Mouse (Mus musculus): ENCODE data around the gene Selenon. TPM values are rescaled to one million over a fixed set of nuclear protein-coding genes. Genes with fewer than 3 reads are reported as not detected.
A peak's percentile ranks its signal among the peaks of the same experiment; 100 is the strongest.

Selenon gene
- polyA plus RNA-seq, 1 experiment, result 1.4 TPM

DNA sequence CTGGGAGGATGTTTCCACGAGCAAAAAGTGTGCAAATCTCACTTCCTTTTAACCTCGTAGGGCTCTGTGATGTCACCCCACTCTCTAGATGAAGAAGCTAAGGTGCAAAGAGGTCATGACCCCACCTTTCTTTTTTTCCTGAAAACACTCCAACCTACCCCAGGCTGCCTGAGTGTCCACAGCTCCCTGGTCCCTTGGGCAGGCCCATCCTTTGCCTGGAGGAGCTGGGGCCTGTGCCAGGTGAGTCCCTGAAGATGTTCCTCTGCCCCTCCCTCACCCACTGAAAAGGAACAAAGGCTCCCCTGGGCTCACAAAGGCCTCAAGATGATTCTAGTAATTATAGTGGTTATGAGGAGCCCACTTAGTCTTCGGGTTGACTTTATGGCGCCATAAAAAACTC lies 40.5 kb upstream of the Selenon start:
- H3K27me3 ChIP-seq (ENCODE audit: control insufficient read depth, insufficient read depth, low read length), result no peaks in the 10 kb centered on the region
- no peak overlapping the region for H3K27ac ChIP-seq (ENCODE audit: control insufficient read depth, insufficient read depth, low read depth, low read length)
- no peak for TF ChIP-seq POLR2A (IDR thresholded peaks at IDR 0.05; ENCODE audit: control insufficient read depth, low read depth, low read length)
- no peak for TF ChIP-seq CTCF (IDR thresholded peaks at IDR 0.05; ENCODE audit: control insufficient read depth, insufficient read depth, insufficient replicate concordance, low read depth, low read length)
- no peak overlapping the region for H3K4me3 ChIP-seq (ENCODE audit: control insufficient read depth, low read depth, low read length)
- H3K4me1 ChIP-seq (ENCODE audit: control insufficient read depth, insufficient read depth, low read length), result no peaks in the 10 kb centered on the region; the same call in 1 of the 2 replicates
- no peaks in the 10 kb centered on the region for H3K36me3 ChIP-seq (ENCODE audit: control insufficient read depth, insufficient read depth, low read length)

DNA sequence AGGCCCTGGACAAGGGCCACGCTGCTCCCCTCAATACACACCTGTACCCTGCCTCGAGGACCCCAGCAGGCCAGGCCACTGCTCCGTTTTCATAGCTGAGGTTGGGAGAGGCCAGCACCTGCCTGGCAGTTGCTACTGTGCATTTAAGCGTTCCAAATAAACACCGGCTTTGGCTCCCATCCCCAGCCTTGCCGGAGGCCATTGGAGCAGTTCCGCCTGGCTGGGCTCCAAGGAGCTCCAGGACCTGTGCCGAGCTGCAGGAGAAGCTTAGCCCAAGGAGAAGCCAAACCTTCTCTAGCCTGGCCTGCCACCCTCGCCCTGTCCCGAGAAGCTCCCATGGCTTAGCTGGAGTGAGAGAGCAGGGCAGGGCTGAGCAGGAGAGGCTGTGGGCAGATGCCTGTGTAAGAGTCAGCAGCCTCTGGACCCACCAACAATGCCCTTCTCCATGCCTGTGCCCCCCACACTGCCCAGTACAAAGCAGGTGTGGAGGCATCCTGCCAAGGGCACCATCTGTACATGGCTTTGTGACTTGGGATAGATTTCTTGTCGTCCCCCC lies 39.6 kb upstream of the Selenon start:
- Histone ChIP-seq H3K4me1 (ENCODE audit: control insufficient read depth, insufficient read depth, low read length) (no peaks in the 10 kb centered on the region; the same call in 1 of the 2 replicates), H3K36me3 (ENCODE audit: control insufficient read depth, insufficient read depth, low read length) (no peaks in the 10 kb centered on the region), H3K27me3 (ENCODE audit: control insufficient read depth, insufficient read depth, low read length) (no peaks in the 10 kb centered on the region), H3K27ac (ENCODE audit: control insufficient read depth, insufficient read depth, low read depth, low read length) (no peak overlapping the region), H3K4me3 (ENCODE audit: control insufficient read depth, low read depth, low read length) (no peak overlapping the region)
- TF ChIP-seq CTCF (IDR thresholded peaks at IDR 0.05; ENCODE audit: control insufficient read depth, insufficient read depth, insufficient replicate concordance, low read depth, low read length) (no peak), POLR2A (IDR thresholded peaks at IDR 0.05; ENCODE audit: control insufficient read depth, low read depth, low read length) (no peak)

DNA sequence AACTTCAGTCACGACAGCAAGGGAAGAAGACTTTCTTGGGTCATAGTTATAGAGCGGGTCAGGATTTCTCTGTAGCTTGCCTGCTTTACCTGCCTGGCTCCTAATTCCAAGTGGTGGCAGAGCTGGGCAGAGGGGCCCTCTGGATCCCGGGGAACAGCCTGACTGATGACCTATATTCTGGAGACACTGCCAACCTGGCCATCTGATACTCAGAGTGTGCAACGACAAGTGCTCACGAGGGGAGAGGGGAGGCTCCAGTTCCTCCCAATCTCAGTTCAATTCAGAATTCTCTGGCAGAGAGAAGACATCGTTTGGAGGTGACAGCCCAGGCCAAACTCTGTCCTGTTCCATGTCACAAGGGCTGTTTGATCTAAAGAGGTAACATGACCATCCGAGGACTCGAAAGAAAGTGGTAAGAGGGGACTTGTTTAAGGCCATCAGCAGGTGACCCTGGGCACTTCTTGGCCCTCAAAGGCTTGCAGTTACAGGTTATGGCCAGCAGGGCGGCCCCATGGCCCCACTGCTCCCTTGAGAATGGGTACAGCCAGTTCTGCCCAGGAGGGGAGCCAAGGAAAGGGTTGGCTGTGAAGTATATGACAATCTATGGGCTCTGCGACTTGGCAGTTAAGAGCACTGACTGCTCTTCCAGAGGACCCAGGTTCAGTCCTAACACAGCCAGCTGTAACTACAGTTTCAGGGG lies 38.4 kb upstream of the Selenon start:
- H3K4me3 ChIP-seq (ENCODE audit: control insufficient read depth, low read depth, low read length), result no peak overlapping the region
- TF ChIP-seq POLR2A (IDR thresholded peaks at IDR 0.05; ENCODE audit: control insufficient read depth, low read depth, low read length) (no peak), CTCF (IDR thresholded peaks at IDR 0.05; ENCODE audit: control insufficient read depth, insufficient read depth, insufficient replicate concordance, low read depth, low read length) (peak; percentile 74; the same call in 1 of the 2 replicates)
- H3K27me3 ChIP-seq (ENCODE audit: control insufficient read depth, insufficient read depth, low read length), result no peaks in the 10 kb centered on the region
- no peak overlapping the region for H3K27ac ChIP-seq (ENCODE audit: control insufficient read depth, insufficient read depth, low read depth, low read length)
- H3K4me1 ChIP-seq (ENCODE audit: control insufficient read depth, insufficient read depth, low read length), result no peaks in the 10 kb centered on the region; the same call in 1 of the 2 replicates
- no peaks in the 10 kb centered on the region for H3K36me3 ChIP-seq (ENCODE audit: control insufficient read depth, insufficient read depth, low read length)

DNA sequence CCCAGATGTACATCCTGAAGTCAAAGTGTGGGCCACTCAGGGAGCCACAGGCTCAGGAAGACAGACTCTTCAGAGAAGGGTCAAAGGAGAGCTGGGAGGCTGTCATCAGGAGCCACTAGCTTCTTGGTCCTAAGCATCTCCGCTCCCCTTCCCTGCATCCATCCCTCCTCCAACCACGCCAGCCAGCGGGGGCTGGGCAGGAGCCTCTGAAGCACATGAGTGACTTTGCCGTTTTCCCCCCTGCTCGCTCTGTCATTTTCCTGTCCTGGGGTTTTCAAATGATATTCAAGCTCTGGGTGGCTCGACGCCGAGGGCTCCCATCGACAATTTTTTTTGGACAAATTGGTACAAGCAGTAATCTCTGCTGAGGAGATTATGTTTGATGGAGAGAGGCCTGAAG lies 37.8 kb upstream of the Selenon start:
- Histone ChIP-seq H3K4me1 (ENCODE audit: control insufficient read depth, insufficient read depth, low read length) (no peaks in the 10 kb centered on the region; the same call in 1 of the 2 replicates), H3K27me3 (ENCODE audit: control insufficient read depth, insufficient read depth, low read length) (no peaks in the 10 kb centered on the region), H3K4me3 (ENCODE audit: control insufficient read depth, low read depth, low read length) (no peak overlapping the region), H3K27ac (ENCODE audit: control insufficient read depth, insufficient read depth, low read depth, low read length) (no peak overlapping the region), H3K36me3 (ENCODE audit: control insufficient read depth, insufficient read depth, low read length) (no peaks in the 10 kb centered on the region)
- TF ChIP-seq POLR2A (IDR thresholded peaks at IDR 0.05; ENCODE audit: control insufficient read depth, low read depth, low read length) (no peak), CTCF (IDR thresholded peaks at IDR 0.05; ENCODE audit: control insufficient read depth, insufficient read depth, insufficient replicate concordance, low read depth, low read length) (no peak)

DNA sequence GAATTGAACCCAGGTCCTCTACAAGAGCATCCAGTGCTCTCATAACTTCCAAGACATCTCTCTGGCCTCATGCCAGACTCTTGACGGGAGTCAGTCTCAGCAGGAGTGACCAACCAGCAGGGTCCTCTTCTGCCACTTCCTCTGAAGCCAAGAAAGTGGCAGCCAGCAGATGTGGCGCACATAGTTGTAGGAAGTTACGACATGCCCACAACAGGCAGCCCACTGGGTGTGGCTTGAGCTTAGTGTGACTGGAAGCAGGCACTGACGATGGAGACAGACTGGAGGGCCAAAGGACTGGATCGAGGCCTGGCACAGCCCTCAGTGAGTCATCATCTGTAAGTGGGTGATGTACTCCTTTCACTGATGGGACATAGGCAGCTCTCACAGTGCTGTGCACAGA lies 37.0 kb upstream of the Selenon start:
- no peak overlapping the region for H3K27ac ChIP-seq (ENCODE audit: control insufficient read depth, insufficient read depth, low read depth, low read length)
- no peaks in the 10 kb centered on the region for H3K36me3 ChIP-seq (ENCODE audit: control insufficient read depth, insufficient read depth, low read length)
- H3K4me1 ChIP-seq (ENCODE audit: control insufficient read depth, insufficient read depth, low read length), result no peaks in the 10 kb centered on the region; the same call in 1 of the 2 replicates

DNA sequence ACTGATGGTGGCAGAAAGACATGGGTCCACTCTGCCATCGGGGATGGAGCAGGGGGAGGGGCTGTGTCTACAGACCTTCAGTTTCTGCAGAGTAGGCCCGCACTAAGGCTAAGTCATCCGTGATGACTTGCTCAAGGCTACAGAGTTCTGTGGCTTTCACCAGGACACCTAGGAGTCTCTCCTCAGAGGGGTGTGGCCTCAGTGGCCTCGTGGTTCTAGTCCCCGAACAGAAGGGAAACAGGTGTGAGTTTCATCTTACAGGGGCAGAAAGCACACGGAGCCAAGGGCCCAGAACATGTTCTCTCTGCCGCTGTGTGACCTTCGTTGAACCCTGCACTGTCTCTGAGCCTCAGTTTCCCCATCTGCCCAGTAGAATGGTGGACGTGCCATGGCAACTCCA lies 36.3 kb upstream of the Selenon start:
- no peak overlapping the region for H3K4me3 ChIP-seq (ENCODE audit: control insufficient read depth, low read depth, low read length)
- H3K27ac ChIP-seq (ENCODE audit: control insufficient read depth, insufficient read depth, low read depth, low read length), result no peak overlapping the region
- no peaks in the 10 kb centered on the region for H3K27me3 ChIP-seq (ENCODE audit: control insufficient read depth, insufficient read depth, low read length)
- H3K4me1 ChIP-seq (ENCODE audit: control insufficient read depth, insufficient read depth, low read length), result no peaks in the 10 kb centered on the region; the same call in 1 of the 2 replicates
- TF ChIP-seq POLR2A (IDR thresholded peaks at IDR 0.05; ENCODE audit: control insufficient read depth, low read depth, low read length), result no peak
- TF ChIP-seq CTCF (IDR thresholded peaks at IDR 0.05; ENCODE audit: control insufficient read depth, insufficient read depth, insufficient replicate concordance, low read depth, low read length), result no peak
- H3K36me3 ChIP-seq (ENCODE audit: control insufficient read depth, insufficient read depth, low read length), result no peaks in the 10 kb centered on the region

More for the DNA sequence above, 37.0 kb upstream of the Selenon start:
- Histone ChIP-seq H3K4me3 (ENCODE audit: control insufficient read depth, low read depth, low read length) (no peak overlapping the region), H3K27me3 (ENCODE audit: control insufficient read depth, insufficient read depth, low read length) (no peaks in the 10 kb centered on the region)
- TF ChIP-seq POLR2A (IDR thresholded peaks at IDR 0.05; ENCODE audit: control insufficient read depth, low read depth, low read length) (no peak), CTCF (IDR thresholded peaks at IDR 0.05; ENCODE audit: control insufficient read depth, insufficient read depth, insufficient replicate concordance, low read depth, low read length) (no peak)

DNA sequence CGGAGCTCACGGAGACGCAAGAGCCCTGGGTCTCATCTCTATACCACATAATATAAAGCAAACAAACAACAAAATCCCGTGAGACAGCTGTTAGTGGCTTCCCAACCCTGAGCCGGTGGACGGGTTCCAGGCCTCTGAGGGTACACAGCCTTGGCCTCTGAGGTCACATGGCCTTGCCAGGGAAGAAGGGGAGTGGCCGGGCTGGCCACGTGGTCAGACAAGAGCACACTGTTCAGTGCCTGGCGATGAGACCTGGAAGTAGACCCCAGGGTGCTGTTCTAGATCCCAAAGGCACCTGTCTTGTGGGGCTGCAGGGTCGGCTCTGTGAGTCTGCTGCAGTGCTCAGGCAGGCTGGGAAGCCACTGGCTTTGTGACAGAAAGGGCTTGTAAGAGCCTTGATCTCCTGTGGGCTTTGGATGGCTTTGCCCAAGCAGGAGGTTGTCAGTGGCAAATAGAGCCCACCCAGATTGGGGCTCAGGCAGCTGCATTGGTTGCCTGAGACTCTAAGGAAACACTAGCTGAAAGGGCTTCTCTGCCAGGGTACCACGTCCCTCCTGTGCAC lies 35.8 kb upstream of the Selenon start:
- Histone ChIP-seq H3K36me3 (ENCODE audit: control insufficient read depth, insufficient read depth, low read length) (no peaks in the 10 kb centered on the region), H3K4me1 (ENCODE audit: control insufficient read depth, insufficient read depth, low read length) (no peaks in the 10 kb centered on the region; the same call in 1 of the 2 replicates), H3K4me3 (ENCODE audit: control insufficient read depth, low read depth, low read length) (no peak overlapping the region), H3K27me3 (ENCODE audit: control insufficient read depth, insufficient read depth, low read length) (no peaks in the 10 kb centered on the region), H3K27ac (ENCODE audit: control insufficient read depth, insufficient read depth, low read depth, low read length) (no peak overlapping the region)
- TF ChIP-seq CTCF (IDR thresholded peaks at IDR 0.05; ENCODE audit: control insufficient read depth, insufficient read depth, insufficient replicate concordance, low read depth, low read length) (no peak), POLR2A (IDR thresholded peaks at IDR 0.05; ENCODE audit: control insufficient read depth, low read depth, low read length) (no peak)

Measured in testis, adult 2 months (tissue).